Mouse (Mus musculus) liver, adult 10 weeks (tissue): ENCODE measurements around the gene Mrpl28. TPM values are rescaled to one million over a fixed set of nuclear protein-coding genes. Genes with fewer than 3 reads are reported as not detected.

Source experiments
- polyA plus RNA-seq: library from polyadenylated mRNA; stranded (reverse); fragments of 350-450 nt; fragmentation: Illumina TruSeq; extraction: RNeasy Lipid Tissue Mini Kit (QIAGEN cat#74804); gene quantifications from one replicate; pipeline ENCODE4 v1.2.3, GENCODE M21; 2014; ENCODE audit warnings: low read depth, low replicate concordance

Mrpl28 gene
- 9.9 TPM for polyA plus RNA-seq

GRCm38 (mm10) chr17:26123267-26123684 is at the start of gene Mrpl28:
Gene Mrpl28, plus strand, starts transcription at chr17:26123500.

DNA sequence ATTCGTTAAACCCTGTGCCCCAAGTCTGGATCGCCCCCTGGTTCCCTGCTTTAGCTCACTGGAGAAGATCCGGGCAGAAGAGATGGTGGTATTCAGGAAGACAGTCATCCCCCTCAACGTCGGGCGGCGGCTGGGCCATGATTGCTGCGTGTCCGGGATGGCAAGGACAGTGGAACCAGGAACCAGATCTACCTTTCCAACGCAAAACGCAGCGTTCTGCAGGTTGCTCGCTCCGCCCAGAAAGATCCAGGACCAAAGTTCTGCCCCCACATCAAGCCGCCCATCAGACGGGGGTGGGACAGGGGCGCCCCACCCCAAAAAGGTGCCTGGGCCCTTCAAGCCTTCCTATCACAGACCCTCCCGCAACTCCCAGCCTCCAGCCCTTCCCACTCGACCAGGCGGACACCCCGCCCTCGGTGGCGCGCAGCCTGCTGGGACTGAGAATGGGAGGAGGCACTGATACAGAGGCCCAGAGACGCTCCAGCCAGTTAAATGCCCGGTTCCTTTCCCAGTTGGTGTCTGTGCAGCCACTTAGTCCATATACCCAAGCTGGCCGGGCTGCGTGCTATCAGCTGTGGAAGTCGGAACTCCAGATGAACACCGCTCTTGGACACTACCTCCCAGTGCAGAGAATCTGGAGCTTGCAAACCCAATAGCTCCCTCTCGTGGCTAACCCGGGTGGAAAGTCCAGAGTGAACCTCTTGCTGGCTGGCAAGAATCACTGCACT is 33.2 kb upstream of the Mrpl28 start, which contains the start of gene Decr2:
Gene Decr2 (minus strand): TSS at position 433 of the 728 bp plus-strand sequence.

GRCm38 (mm10) chr17:26095121-26095740 is 28.1 kb upstream of the Mrpl28 start, which contains the start of gene Nme4:
Gene Nme4, minus strand, starts transcription at chr17:26095602.

DNA sequence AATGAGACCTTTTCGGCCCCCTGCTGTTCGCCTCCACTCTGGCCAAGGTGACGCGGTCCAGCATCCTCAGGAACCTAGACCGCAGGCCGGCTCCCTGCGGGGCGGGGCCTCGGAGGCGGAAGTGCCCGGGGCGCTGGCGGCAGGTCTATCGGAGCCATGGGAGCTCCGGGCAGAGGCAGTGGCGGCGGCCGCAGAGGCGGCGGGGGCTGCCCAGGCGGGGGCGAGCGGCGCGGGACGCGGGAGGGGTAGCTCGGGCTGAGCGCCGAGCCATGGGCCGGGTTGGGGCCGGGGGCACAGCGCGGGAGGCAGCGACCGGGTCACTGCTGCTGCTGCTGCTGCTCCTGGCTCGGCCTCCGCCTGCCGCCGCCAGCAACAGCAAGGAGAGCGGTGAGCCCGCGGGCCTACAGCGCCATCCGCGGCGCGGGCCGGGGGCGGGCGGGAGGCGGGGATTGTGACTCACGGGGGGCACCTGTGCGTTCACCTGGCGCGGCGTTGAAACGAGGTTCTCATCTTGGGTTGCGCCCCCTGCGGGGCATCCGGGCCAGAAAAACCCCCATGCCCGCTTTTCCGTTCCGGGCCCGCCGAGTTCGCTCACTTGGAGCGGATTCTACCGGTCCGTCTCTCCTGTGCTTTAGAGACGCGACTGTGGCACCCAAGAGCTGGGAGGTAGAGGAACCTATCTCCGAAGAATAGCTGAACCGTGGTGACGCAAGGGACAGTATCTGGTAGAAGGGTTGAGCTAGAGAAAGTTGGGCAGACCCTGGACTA is 9.9 kb upstream of the Mrpl28 start, which contains the start of gene Tmem8:
Gene Tmem8 (plus strand): TSS at position 119 of the 768 bp plus-strand sequence.

GRCm38 (mm10) chr17:26138239-26138836 is 15.0 kb downstream of the Mrpl28 start, which contains the start of gene Axin1:
Gene Axin1, plus strand, starts transcription at chr17:26138688.

Other genes starting within 250 kb of the Mrpl28 start
- gene Mettl26, start 248.4 kb upstream of the Mrpl28 start, polyA plus RNA-seq: 13.0 TPM
- gene Wfikkn1, start 242.6 kb upstream of the Mrpl28 start, polyA plus RNA-seq: not detected
- gene Rab40c, start 203.8 kb upstream of the Mrpl28 start, polyA plus RNA-seq: 0.74 TPM
- 14.8 TPM for gene Pigq, start 178.6 kb upstream of the Mrpl28 start, polyA plus RNA-seq
- gene Nhlrc4, start 178.5 kb upstream of the Mrpl28 start, polyA plus RNA-seq: not detected
- not detected for gene A930017K11Rik, start 170.9 kb upstream of the Mrpl28 start, polyA plus RNA-seq
- 0.77 TPM for gene Capn15, start 137.7 kb upstream of the Mrpl28 start, polyA plus RNA-seq
- gene Rab11fip3, start 53.9 kb upstream of the Mrpl28 start, polyA plus RNA-seq: 2.0 TPM
- gene Decr2, start 33.2 kb upstream of the Mrpl28 start, polyA plus RNA-seq: 230 TPM
- not detected for gene Nme4, start 27.9 kb upstream of the Mrpl28 start, polyA plus RNA-seq
- 3.4 TPM for gene Tmem8, start 10.2 kb upstream of the Mrpl28 start, polyA plus RNA-seq
- gene Axin1, start 15.2 kb downstream of the Mrpl28 start, polyA plus RNA-seq: 12.1 TPM
- gene Pdia2, start 75.6 kb downstream of the Mrpl28 start, polyA plus RNA-seq: not detected
- gene Rgs11, start 79.5 kb downstream of the Mrpl28 start, polyA plus RNA-seq: not detected
- gene Arhgdig, start 84.3 kb downstream of the Mrpl28 start, polyA plus RNA-seq: not detected
- gene Fam234a, start 120.7 kb downstream of the Mrpl28 start, polyA plus RNA-seq: 20.3 TPM
- 24.8 TPM for gene Luc7l, start 129.4 kb downstream of the Mrpl28 start, polyA plus RNA-seq